Mouse (Mus musculus) lung, postnatal 36 days (tissue): ENCODE data around the gene Slc25a24.

ENCODE experiments used
- DNase-seq: peaks from one replicate; pipeline ENCODE4 v3.0.0; 2022; ENCODE audit warnings: mixed read lengths

The Slc25a24 gene

GRCm38 (mm10) chr3:109122641-109123530, at the start of gene Slc25a24:
Gene Slc25a24 (plus strand): TSS chr3:109123149.
- peak; percentile 60 for DNase-seq

GRCm38 (mm10) chr3:109080169-109080568, 42.8 kb upstream of the Slc25a24 start, which contains the start of gene Slc25a54:
Gene Slc25a54 (plus strand): TSS chr3:109080469.
- DNase-seq: no peak

- DNase-seq: no peak
Observed at GRCm38 (mm10) chr3:109084418-109084817, 38.5 kb upstream of the Slc25a24 start.

GRCm38 (mm10) chr3:109088460-109088859, 34.5 kb upstream of the Slc25a24 start:
- DNase-seq: no peak

GRCm38 (mm10) chr3:109104702-109105101, 18.2 kb upstream of the Slc25a24 start:
- no peak for DNase-seq

- DNase-seq: no peak
Observed at GRCm38 (mm10) chr3:109117136-109117535, 5.8 kb upstream of the Slc25a24 start.

GRCm38 (mm10) chr3:109119562-109119961, 3.4 kb upstream of the Slc25a24 start:
- no peak for DNase-seq

GRCm38 (mm10) chr3:109119973-109120372, 3.0 kb upstream of the Slc25a24 start:
- no peak for DNase-seq

GRCm38 (mm10) chr3:109123531-109123981, 607 bp downstream of the Slc25a24 start:
- peak; percentile 78 for DNase-seq

GRCm38 (mm10) chr3:109124091-109124490, 1.1 kb downstream of the Slc25a24 start:
- DNase-seq: peak; percentile 36

GRCm38 (mm10) chr3:109125531-109125930, 2.6 kb downstream of the Slc25a24 start:
- peak; percentile 11 for DNase-seq

GRCm38 (mm10) chr3:109129768-109130167, 6.8 kb downstream of the Slc25a24 start:
- peak; percentile 34 for DNase-seq

- no peak for DNase-seq
Observed at GRCm38 (mm10) chr3:109132966-109133365, 10.0 kb downstream of the Slc25a24 start.

- no peak for DNase-seq
Observed at GRCm38 (mm10) chr3:109134036-109134435, 11.1 kb downstream of the Slc25a24 start.

- no peak for DNase-seq
Observed at GRCm38 (mm10) chr3:109135352-109135751, 12.4 kb downstream of the Slc25a24 start.

GRCm38 (mm10) chr3:109152561-109152960, 29.6 kb downstream of the Slc25a24 start:
- DNase-seq: no peak

GRCm38 (mm10) chr3:109153410-109153809, 30.5 kb downstream of the Slc25a24 start:
- no peak for DNase-seq

- no peak for DNase-seq
Observed at GRCm38 (mm10) chr3:109155926-109156669, 33.1 kb downstream of the Slc25a24 start.

GRCm38 (mm10) chr3:109157481-109157880, 34.5 kb downstream of the Slc25a24 start:
- no peak for DNase-seq

GRCm38 (mm10) chr3:109164088-109164487, 41.1 kb downstream of the Slc25a24 start:
- no peak for DNase-seq

GRCm38 (mm10) chr3:109164644-109165043, 41.7 kb downstream of the Slc25a24 start:
- no peak for DNase-seq

GRCm38 (mm10) chr3:109165214-109165829, 42.4 kb downstream of the Slc25a24 start:
- DNase-seq: no peak

- no peak for DNase-seq
Observed at GRCm38 (mm10) chr3:109169121-109169520, 46.2 kb downstream of the Slc25a24 start.
